Mouse (Mus musculus): ENCODE results near the gene 1700012B09Rik. TPM values are rescaled to one million over a fixed set of nuclear protein-coding genes. Genes with fewer than 3 reads are reported as not detected.

Gene 1700012B09Rik
- polyA plus RNA-seq, 1 experiment = not detected

DNA sequence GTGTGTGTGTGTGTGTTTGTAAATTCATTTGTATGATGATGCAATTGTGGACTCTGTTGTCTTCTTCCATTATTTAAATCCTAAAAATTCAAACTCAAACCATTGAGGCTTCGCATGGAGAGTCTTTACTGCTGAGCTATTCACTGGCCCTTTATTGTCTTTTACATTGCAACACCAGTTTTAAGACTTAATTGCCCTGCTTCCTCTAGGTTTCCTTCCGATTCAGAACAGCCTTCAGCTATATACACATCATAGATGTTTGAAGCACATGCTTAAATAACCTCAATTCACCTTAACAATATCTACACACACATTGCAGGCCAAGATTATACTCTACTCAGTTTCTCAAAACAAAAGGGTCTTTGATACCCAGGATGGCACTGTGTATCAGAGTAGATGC, 50.4 kb downstream of the 1700012B09Rik start:
- TF ChIP-seq GATA1 (IDR thresholded peaks at IDR 0.05; ENCODE audit: low read length) (no peak), TAL1 (IDR thresholded peaks at IDR 0.05; ENCODE audit: low read length) (no peak)
- no peaks in the 10 kb centered on the region for H3K9me3 ChIP-seq (ENCODE audit: control insufficient read depth, low read length)

DNA sequence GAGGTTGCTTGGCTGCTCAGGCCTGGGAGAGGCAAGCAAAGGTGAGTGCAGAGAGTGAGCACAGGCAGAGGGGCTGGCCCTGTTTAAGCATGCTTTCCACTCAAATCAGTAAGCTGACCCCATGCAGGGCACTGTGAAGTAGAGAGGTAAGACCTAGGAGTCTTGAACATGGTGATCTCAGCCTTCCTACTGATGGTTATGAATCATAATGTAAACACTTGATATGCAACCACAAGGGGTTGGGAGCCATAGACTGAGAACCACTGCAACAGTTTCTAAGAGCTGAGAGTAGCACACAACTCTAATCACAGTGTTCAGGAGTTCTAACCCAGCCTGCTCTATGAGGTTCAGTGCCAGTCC, 52.5 kb downstream of the 1700012B09Rik start:
- TF ChIP-seq GATA1 (IDR thresholded peaks at IDR 0.05; ENCODE audit: low read length) = no peak
- no peak for TF ChIP-seq TAL1 (IDR thresholded peaks at IDR 0.05; ENCODE audit: low read length)
- no peaks in the 10 kb centered on the region for H3K4me1 ChIP-seq (ENCODE audit: control insufficient read depth)
- H3K27me3 ChIP-seq (ENCODE audit: control insufficient read depth) = 0 out of 2 replicates have a peak, but pooled peaks cover 2% of the 10 kb centered on the region
- no peaks in the 10 kb centered on the region for H3K9me3 ChIP-seq (ENCODE audit: control insufficient read depth, low read length)
- no peak overlapping the region for H3K4me3 ChIP-seq (replicated peaks)
- H3K36me3 ChIP-seq (ENCODE audit: control insufficient read depth) = no peaks in the 10 kb centered on the region

More for the DNA sequence above, 50.4 kb downstream of the 1700012B09Rik start:
- no peaks in the 10 kb centered on the region for H3K4me1 ChIP-seq (ENCODE audit: control insufficient read depth)
- H3K27me3 ChIP-seq (ENCODE audit: control insufficient read depth) = 0 out of 2 replicates have a peak, but pooled peaks cover 2% of the 10 kb centered on the region
- no peaks in the 10 kb centered on the region for H3K36me3 ChIP-seq (ENCODE audit: control insufficient read depth)
- no peak overlapping the region for H3K4me3 ChIP-seq (replicated peaks)

DNA sequence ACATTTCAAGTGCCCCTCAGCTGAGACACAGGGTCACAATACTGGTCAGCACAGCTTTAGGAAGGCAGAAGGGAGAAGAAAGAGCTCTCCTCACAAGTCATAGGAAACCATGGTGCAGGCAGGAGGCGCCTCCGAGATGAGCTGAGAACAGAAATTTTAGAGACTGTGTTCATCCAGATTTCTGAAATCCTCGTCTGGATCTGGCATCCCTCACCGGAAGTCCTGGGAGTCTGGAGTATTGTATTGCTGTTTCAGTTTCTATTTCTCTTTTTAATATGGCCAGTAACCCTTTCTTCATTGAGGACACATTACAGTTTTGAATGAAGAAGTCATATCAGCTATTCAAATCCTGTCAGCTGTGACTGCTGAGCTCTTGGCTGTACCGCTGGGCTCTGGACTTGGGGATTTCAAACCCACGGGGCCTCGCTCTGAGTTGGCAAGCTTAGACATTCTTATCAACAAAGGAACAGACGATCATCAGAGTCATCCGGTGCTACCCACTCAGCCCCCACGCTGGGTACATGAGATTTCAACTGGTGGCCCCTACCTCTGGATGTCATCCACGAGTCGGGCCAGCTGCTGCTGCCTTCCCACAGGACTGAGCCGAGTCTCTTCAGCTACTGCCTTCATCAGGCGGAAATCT, 53.0 kb downstream of the 1700012B09Rik start:
- TF ChIP-seq TAL1 (IDR thresholded peaks at IDR 0.05; ENCODE audit: low read length) (no peak), GATA1 (IDR thresholded peaks at IDR 0.05; ENCODE audit: low read length) (no peak)
- H3K4me3 ChIP-seq (replicated peaks) = no peak overlapping the region
- no peaks in the 10 kb centered on the region for H3K36me3 ChIP-seq (ENCODE audit: control insufficient read depth)
- no peaks in the 10 kb centered on the region for H3K4me1 ChIP-seq (ENCODE audit: control insufficient read depth)
- H3K27me3 ChIP-seq (ENCODE audit: control insufficient read depth) = 0 out of 2 replicates have a peak, but pooled peaks cover 2% of the 10 kb centered on the region
- H3K9me3 ChIP-seq (ENCODE audit: control insufficient read depth, low read length) = no peaks in the 10 kb centered on the region

DNA sequence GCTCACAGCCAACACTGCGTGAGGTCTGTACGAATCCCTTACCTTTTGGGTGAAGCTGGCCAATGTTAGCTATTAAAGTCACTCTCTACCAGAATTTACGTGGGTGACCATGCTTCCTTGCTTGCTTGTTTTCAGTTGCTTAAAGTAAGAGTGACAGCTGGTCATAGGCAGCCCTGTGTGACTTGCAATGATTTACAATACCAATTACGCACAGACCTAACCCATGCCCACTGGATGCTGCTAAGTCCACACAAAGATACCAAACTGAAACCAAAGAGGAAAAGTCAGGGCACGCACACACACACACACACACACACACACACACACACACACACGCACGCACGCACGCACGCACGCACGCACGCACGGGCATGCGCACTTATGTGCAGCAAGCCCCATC, 55.6 kb downstream of the 1700012B09Rik start:
- no peaks in the 10 kb centered on the region for H3K36me3 ChIP-seq (ENCODE audit: control insufficient read depth)
- H3K9me3 ChIP-seq (ENCODE audit: control insufficient read depth, low read length) = no peaks in the 10 kb centered on the region
- H3K27me3 ChIP-seq (ENCODE audit: control insufficient read depth) = 0 out of 2 replicates have a peak, but pooled peaks cover 2% of the 10 kb centered on the region
- no peaks in the 10 kb centered on the region for H3K4me1 ChIP-seq (ENCODE audit: control insufficient read depth)
- no peak for TF ChIP-seq TAL1 (IDR thresholded peaks at IDR 0.05; ENCODE audit: low read length)
- no peak for TF ChIP-seq GATA1 (IDR thresholded peaks at IDR 0.05; ENCODE audit: low read length)
- H3K4me3 ChIP-seq (replicated peaks) = no peak overlapping the region

DNA sequence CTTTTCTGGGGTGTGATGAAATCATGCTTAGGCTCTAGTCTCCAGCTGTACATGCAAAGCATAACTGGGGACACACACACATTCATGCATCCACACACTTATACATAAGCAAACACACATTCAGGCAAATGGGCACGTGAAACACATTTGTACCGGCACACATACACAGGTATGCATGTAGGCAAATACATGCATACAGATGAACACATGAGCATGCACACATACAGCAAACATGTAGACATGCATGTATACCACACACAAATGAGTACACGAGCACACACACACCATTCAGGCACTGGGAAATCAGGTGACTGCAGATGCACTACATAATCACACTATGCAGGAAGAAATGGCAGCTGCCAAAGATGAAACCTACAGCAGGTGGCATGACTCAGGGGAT, 59.9 kb downstream of the 1700012B09Rik start:
- H3K36me3 ChIP-seq (ENCODE audit: control insufficient read depth) = no peaks in the 10 kb centered on the region
- no peak for TF ChIP-seq TAL1 (IDR thresholded peaks at IDR 0.05; ENCODE audit: low read length)
- TF ChIP-seq GATA1 (IDR thresholded peaks at IDR 0.05; ENCODE audit: low read length) = no peak
- H3K4me3 ChIP-seq (replicated peaks) = no peak overlapping the region
- H3K9me3 ChIP-seq (ENCODE audit: control insufficient read depth, low read length) = no peaks in the 10 kb centered on the region
- no peaks in the 10 kb centered on the region for H3K4me1 ChIP-seq (ENCODE audit: control insufficient read depth)
- no peaks in the 10 kb centered on the region for H3K27me3 ChIP-seq (ENCODE audit: control insufficient read depth)

Other genes starting within 250 kb of the 1700012B09Rik start
- 0.03 and 0.11 TPM in 2 replicates for gene Amotl1, start 126.0 kb downstream of the 1700012B09Rik start, polyA plus RNA-seq (2012)
- gene Piwil4, start 30.3 kb downstream of the 1700012B09Rik start, polyA plus RNA-seq (2012) = not detected in 2 replicates
- 0.01 TPM in 1 of 2 replicates, not detected in the other for gene Fut4, start 18.6 kb downstream of the 1700012B09Rik start, polyA plus RNA-seq (2012)
- gene Mre11a, start 13.6 kb upstream of the 1700012B09Rik start, polyA plus RNA-seq (2012) = 0.50 and 0.54 TPM in 2 replicates
- gene Ankrd49, start 13.8 kb upstream of the 1700012B09Rik start, polyA plus RNA-seq (2012) = 0.57 and 1.1 TPM in 2 replicates
- not detected in 2 replicates for gene Gpr83, start 89.2 kb upstream of the 1700012B09Rik start, polyA plus RNA-seq (2012)
- not detected in 2 replicates for gene Izumo1r, start 132.9 kb upstream of the 1700012B09Rik start, polyA plus RNA-seq (2012)